Mouse (Mus musculus): ENCODE results near the gene Trnp1. TPM values are rescaled to one million over a fixed set of nuclear protein-coding genes. Genes with fewer than 3 reads are reported as not detected.
"Not testable (repeated sequence)": the region's sequence is repeated elsewhere in the genome, so short reads cannot be mapped to it uniquely, and the experiment has no call there.

Gene Trnp1
- total RNA-seq (2017) = not detected in 3 replicates

- 0 out of 2 replicates have a peak, but pooled peaks have one; percentile 36 for ATAC-seq (replicated peaks; ENCODE audit: insufficient number of reproducible peaks, low FRiP score, low TSS enrichment, poor library complexity, severe bottlenecking)
Observed at GRCm38 (mm10) chr4:133498160-133498724, at the start of gene Trnp1. Gene Trnp1, minus strand, starts transcription at chr4:133498550.

- ATAC-seq (replicated peaks; ENCODE audit: insufficient number of reproducible peaks, low FRiP score, low TSS enrichment, poor library complexity, severe bottlenecking) = peak; percentile 100
Observed at GRCm38 (mm10) chr4:133545272-133546231, 47.2 kb upstream of the Trnp1 start, which contains the start of gene Nudc. Gene Nudc, minus strand, starts transcription at chr4:133545996.

- no peak for ATAC-seq (replicated peaks; ENCODE audit: insufficient number of reproducible peaks, low FRiP score, low TSS enrichment, poor library complexity, severe bottlenecking)
Observed at GRCm38 (mm10) chr4:133536652-133537051, 38.3 kb upstream of the Trnp1 start.

- no peak for ATAC-seq (replicated peaks; ENCODE audit: insufficient number of reproducible peaks, low FRiP score, low TSS enrichment, poor library complexity, severe bottlenecking)
Observed at GRCm38 (mm10) chr4:133536081-133536480, 37.7 kb upstream of the Trnp1 start.

GRCm38 (mm10) chr4:133532777-133533176 is 34.4 kb upstream of the Trnp1 start:
- no peak for ATAC-seq (replicated peaks; ENCODE audit: insufficient number of reproducible peaks, low FRiP score, low TSS enrichment, poor library complexity, severe bottlenecking)

- ATAC-seq (replicated peaks; ENCODE audit: insufficient number of reproducible peaks, low FRiP score, low TSS enrichment, poor library complexity, severe bottlenecking) = no peak
Observed at GRCm38 (mm10) chr4:133527788-133528187, 29.4 kb upstream of the Trnp1 start.

GRCm38 (mm10) chr4:133521502-133521901 is 23.2 kb upstream of the Trnp1 start:
- no peak for ATAC-seq (replicated peaks; ENCODE audit: insufficient number of reproducible peaks, low FRiP score, low TSS enrichment, poor library complexity, severe bottlenecking)

GRCm38 (mm10) chr4:133519369-133519665 is 21.0 kb upstream of the Trnp1 start:
- no peak for ATAC-seq (replicated peaks; ENCODE audit: insufficient number of reproducible peaks, low FRiP score, low TSS enrichment, poor library complexity, severe bottlenecking)

- no peak for ATAC-seq (replicated peaks; ENCODE audit: insufficient number of reproducible peaks, low FRiP score, low TSS enrichment, poor library complexity, severe bottlenecking)
Observed at GRCm38 (mm10) chr4:133518601-133519368, 20.4 kb upstream of the Trnp1 start, which contains the start of gene Kdf1. Gene Kdf1, plus strand, starts transcription at chr4:133518963.

GRCm38 (mm10) chr4:133512972-133513371 is 14.6 kb upstream of the Trnp1 start:
- peak; percentile 96 for ATAC-seq (replicated peaks; ENCODE audit: insufficient number of reproducible peaks, low FRiP score, low TSS enrichment, poor library complexity, severe bottlenecking)

- ATAC-seq (replicated peaks; ENCODE audit: insufficient number of reproducible peaks, low FRiP score, low TSS enrichment, poor library complexity, severe bottlenecking) = not testable (repeated sequence)
Observed at GRCm38 (mm10) chr4:133512511-133512910, 14.2 kb upstream of the Trnp1 start.

GRCm38 (mm10) chr4:133511050-133511449 is 12.7 kb upstream of the Trnp1 start:
- ATAC-seq (replicated peaks; ENCODE audit: insufficient number of reproducible peaks, low FRiP score, low TSS enrichment, poor library complexity, severe bottlenecking) = no peak

GRCm38 (mm10) chr4:133508990-133509389 is 10.6 kb upstream of the Trnp1 start:
- ATAC-seq (replicated peaks; ENCODE audit: insufficient number of reproducible peaks, low FRiP score, low TSS enrichment, poor library complexity, severe bottlenecking) = no peak

- no peak for ATAC-seq (replicated peaks; ENCODE audit: insufficient number of reproducible peaks, low FRiP score, low TSS enrichment, poor library complexity, severe bottlenecking)
Observed at GRCm38 (mm10) chr4:133506573-133506972, 8.2 kb upstream of the Trnp1 start.

- ATAC-seq (replicated peaks; ENCODE audit: insufficient number of reproducible peaks, low FRiP score, low TSS enrichment, poor library complexity, severe bottlenecking) = no peak
Observed at GRCm38 (mm10) chr4:133504755-133505485, 6.6 kb upstream of the Trnp1 start.

GRCm38 (mm10) chr4:133504300-133504699 is 6.0 kb upstream of the Trnp1 start:
- no peak for ATAC-seq (replicated peaks; ENCODE audit: insufficient number of reproducible peaks, low FRiP score, low TSS enrichment, poor library complexity, severe bottlenecking)

GRCm38 (mm10) chr4:133501514-133501913 is 3.2 kb upstream of the Trnp1 start:
- ATAC-seq (replicated peaks; ENCODE audit: insufficient number of reproducible peaks, low FRiP score, low TSS enrichment, poor library complexity, severe bottlenecking) = no peak

GRCm38 (mm10) chr4:133497461-133498159 is 740 bp downstream of the Trnp1 start:
- no peak for ATAC-seq (replicated peaks; ENCODE audit: insufficient number of reproducible peaks, low FRiP score, low TSS enrichment, poor library complexity, severe bottlenecking)
